Mouse (Mus musculus): Measurements from ENCODE around the gene Oaz1.
"Not testable (repeated sequence)": the region's sequence is repeated elsewhere in the genome, so short reads cannot be mapped to it uniquely, and the experiment has no call there.

The Oaz1 gene

DNA sequence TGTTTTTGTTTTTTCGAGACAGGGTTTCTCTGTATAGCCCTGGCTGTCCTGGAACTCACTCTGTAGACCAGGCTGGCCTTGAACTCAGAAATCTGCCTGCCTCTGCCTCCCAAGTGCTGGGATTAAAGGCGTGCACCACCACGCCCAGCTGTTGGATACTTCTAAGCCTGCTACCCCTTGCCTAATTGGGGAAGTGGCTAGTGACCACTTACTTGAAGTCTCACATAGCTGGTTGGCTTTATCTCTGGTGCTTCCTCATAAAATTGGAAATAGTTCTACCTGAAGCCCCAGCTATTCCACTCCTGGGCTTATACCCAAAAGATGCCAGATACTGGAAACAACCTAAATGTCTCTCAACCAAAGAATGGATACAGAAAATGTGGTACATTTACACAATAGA lies 10.2 kb upstream of the Oaz1 start:
- in situ Hi-C loops (cut with MboI; ENCODE audit: low pct_unique_long_range_greater_than_20kb in 1 of 2, low sequenced_read_pairs in 2 of 2, unreplicated experiment in 1 of 2): not testable (repeated sequence)

GRCm38 (mm10) chr10:80817164-80817563 lies 9.3 kb upstream of the Oaz1 start:
- in situ Hi-C loops (cut with MboI; ENCODE audit: low pct_unique_long_range_greater_than_20kb in 1 of 2, low sequenced_read_pairs in 2 of 2, unreplicated experiment in 1 of 2): no loop called here

DNA sequence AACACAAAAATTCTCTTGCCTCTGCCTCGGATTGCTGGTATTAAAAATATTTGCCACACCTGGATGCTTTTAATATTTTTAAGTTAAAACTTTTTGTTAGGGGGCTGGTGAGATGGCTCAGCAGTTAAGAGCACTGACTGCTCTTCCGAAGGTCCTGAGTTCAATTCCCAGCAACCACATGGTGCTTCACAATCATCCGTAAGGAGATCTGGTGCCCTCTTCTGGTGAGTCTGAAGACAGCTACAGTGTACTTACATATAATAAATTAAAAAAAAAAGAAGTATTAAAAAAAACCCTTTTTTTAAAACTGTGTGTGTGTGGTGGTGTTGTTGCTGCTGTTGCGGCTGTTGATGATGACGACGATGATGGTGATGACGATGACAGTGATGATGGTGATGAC lies 8.5 kb upstream of the Oaz1 start:
- in situ Hi-C loops (cut with MboI; ENCODE audit: low pct_unique_long_range_greater_than_20kb in 1 of 2, low sequenced_read_pairs in 2 of 2, unreplicated experiment in 1 of 2): not testable (repeated sequence)

GRCm38 (mm10) chr10:80818599-80819281 lies 7.7 kb upstream of the Oaz1 start:
- in situ Hi-C loops (cut with MboI; ENCODE audit: low pct_unique_long_range_greater_than_20kb in 1 of 2, low sequenced_read_pairs in 2 of 2, unreplicated experiment in 1 of 2): no loop called here

- in situ Hi-C loops (cut with MboI; ENCODE audit: low pct_unique_long_range_greater_than_20kb in 1 of 2, low sequenced_read_pairs in 2 of 2, unreplicated experiment in 1 of 2): no loop called here
Observed at GRCm38 (mm10) chr10:80819406-80819805, 7.0 kb upstream of the Oaz1 start.

DNA sequence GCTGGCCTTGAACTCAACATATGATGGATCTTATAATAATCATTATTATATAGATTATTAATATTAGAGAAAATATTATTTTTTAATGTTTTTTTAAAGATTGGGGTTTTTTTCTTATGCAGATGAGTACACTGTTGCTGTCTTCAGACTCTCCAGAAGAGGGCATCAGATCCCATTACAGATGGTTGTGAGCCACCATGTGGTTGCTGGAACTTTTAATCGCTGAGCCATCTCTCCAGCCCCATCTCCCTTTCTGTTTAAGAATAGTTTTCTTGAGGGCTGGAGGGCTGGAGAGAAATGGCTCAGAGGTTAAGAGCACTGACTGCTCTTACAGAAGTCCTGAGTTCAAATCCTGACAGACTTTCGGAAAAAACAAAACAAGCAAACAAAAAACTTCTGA lies 4.5 kb upstream of the Oaz1 start:
- in situ Hi-C loops (cut with MboI; ENCODE audit: low pct_unique_long_range_greater_than_20kb in 1 of 2, low sequenced_read_pairs in 2 of 2, unreplicated experiment in 1 of 2): loop anchor here (5.0 to 10.0 kb wide), 3 partner anchors 55 to 175 kb away; no protein-coding TSS in a partner anchor

GRCm38 (mm10) chr10:80822528-80822927 lies 3.9 kb upstream of the Oaz1 start:
- in situ Hi-C loops (cut with MboI; ENCODE audit: low pct_unique_long_range_greater_than_20kb in 1 of 2, low sequenced_read_pairs in 2 of 2, unreplicated experiment in 1 of 2): loop anchor here (5.0 to 10.0 kb wide), 3 partner anchors 55 to 175 kb away; no protein-coding TSS in a partner anchor

GRCm38 (mm10) chr10:80823316-80823715 lies 3.1 kb upstream of the Oaz1 start:
- in situ Hi-C loops (cut with MboI; ENCODE audit: low pct_unique_long_range_greater_than_20kb in 1 of 2, low sequenced_read_pairs in 2 of 2, unreplicated experiment in 1 of 2): loop anchor here (5.0 to 10.0 kb wide), 3 partner anchors 54 to 174 kb away; no protein-coding TSS in a partner anchor

DNA sequence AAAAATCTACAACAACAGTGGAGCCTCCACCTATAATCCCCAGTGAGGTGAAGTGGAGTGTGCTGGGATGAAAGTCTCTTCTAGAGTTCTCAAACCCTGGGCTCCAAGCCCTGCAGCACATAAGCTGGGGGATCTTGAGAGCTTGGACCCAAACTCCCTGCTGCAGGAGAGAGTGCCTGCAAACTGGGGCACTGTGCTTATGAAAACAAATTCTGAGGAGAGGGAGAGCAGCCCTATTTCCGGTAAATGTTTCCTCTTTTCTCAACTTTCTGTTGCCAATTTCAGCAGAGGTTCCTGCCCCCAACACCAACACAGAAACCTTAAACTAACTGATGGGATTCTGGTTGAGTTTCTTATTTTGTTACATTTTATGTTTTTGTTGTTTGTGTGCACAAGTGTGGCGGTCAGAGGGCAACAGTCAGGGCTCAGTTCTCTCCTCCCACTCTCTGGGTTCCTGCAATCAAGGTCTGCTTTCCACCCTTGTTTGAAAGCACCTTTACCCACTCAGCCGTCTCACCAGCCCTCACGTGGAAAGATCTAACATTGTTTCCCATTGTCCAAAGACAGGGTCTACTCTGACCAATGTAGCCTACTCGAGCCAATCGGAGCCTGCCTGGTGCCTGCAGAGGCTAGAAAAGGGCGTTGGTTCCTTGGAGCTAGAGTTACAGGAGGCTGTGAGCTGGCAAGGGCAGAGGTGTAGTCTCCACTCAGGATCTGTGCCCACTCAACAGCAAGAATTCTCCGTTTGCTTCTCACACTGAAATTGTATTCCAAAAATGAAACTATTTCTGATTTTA lies 2.4 kb upstream of the Oaz1 start:
- in situ Hi-C loops (cut with MboI; ENCODE audit: low pct_unique_long_range_greater_than_20kb in 1 of 2, low sequenced_read_pairs in 2 of 2, unreplicated experiment in 1 of 2): loop anchor here (5.0 to 10.0 kb wide), 3 partner anchors 53 to 173 kb away; no protein-coding TSS in a partner anchor

GRCm38 (mm10) chr10:80824827-80825226 lies 1.6 kb upstream of the Oaz1 start:
- in situ Hi-C loops (cut with MboI; ENCODE audit: low pct_unique_long_range_greater_than_20kb in 1 of 2, low sequenced_read_pairs in 2 of 2, unreplicated experiment in 1 of 2): loop anchor here (5.0 to 10.0 kb wide), 3 partner anchors 52 to 172 kb away; no protein-coding TSS in a partner anchor

DNA sequence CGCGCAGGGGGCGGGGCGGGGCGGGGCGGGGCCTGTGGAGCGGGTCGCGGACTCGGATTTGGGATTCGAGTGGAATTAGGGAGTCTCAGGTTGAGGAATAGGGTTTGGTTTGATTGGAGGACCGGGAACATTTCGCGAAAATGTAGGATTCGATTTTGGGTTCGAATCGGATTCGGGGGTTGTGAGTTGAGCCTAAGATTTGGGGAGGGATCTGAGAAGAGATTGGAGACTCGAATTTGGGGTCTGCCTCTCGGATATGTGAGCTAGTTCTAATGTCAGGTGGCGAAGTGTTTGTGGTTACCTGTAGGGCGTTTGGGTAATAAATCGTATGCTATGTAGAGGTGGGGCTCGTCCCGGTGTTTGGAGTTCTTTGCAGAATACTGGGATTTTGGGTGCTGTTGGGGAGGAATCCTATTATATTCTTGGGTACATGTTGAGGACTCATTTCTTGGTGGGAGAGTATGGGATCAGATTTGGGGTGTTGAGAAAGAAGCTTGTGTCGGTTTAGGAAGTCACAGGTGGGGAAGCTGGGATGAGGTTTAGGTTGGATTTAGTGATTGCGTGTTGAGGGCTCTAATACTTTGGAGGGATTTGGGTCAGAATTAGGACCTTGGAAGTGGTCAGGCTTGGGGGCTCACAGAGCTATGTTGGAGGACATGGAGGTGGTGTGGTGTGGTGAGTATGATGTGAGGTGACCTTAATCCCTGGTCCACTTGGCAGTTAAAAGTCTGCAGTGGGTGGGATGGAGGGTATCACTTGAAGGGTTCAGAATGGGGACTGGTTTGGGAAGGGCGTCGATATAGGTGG lies 810 bp downstream of the Oaz1 start:
- in situ Hi-C loops (cut with MboI; ENCODE audit: low pct_unique_long_range_greater_than_20kb in 1 of 2, low sequenced_read_pairs in 2 of 2, unreplicated experiment in 1 of 2): loop anchor here in 1 of 2 experiments (10.0 kb wide), 1 partner anchor 168 kb away; no protein-coding TSS in a partner anchor

GRCm38 (mm10) chr10:80827870-80828420 lies 1.5 kb downstream of the Oaz1 start:
- in situ Hi-C loops (cut with MboI; ENCODE audit: low pct_unique_long_range_greater_than_20kb in 1 of 2, low sequenced_read_pairs in 2 of 2, unreplicated experiment in 1 of 2): loop anchor here in 1 of 2 experiments (10.0 kb wide), 1 partner anchor 167 kb away; no protein-coding TSS in a partner anchor

- in situ Hi-C loops (cut with MboI; ENCODE audit: low pct_unique_long_range_greater_than_20kb in 1 of 2, low sequenced_read_pairs in 2 of 2, unreplicated experiment in 1 of 2): loop anchor here in 1 of 2 experiments (10.0 kb wide), 1 partner anchor 166 kb away; no protein-coding TSS in a partner anchor
Observed at GRCm38 (mm10) chr10:80828587-80828986, 2.1 kb downstream of the Oaz1 start.

GRCm38 (mm10) chr10:80829359-80830278 lies 3.2 kb downstream of the Oaz1 start:
- in situ Hi-C loops (cut with MboI; ENCODE audit: low pct_unique_long_range_greater_than_20kb in 1 of 2, low sequenced_read_pairs in 2 of 2, unreplicated experiment in 1 of 2): loop anchor here in 1 of 2 experiments (10.0 kb wide), 1 partner anchor 165 kb away; no protein-coding TSS in a partner anchor

- in situ Hi-C loops (cut with MboI; ENCODE audit: low pct_unique_long_range_greater_than_20kb in 1 of 2, low sequenced_read_pairs in 2 of 2, unreplicated experiment in 1 of 2): no loop called here
Observed at GRCm38 (mm10) chr10:80831136-80831535, 4.7 kb downstream of the Oaz1 start.

- in situ Hi-C loops (cut with MboI; ENCODE audit: low pct_unique_long_range_greater_than_20kb in 1 of 2, low sequenced_read_pairs in 2 of 2, unreplicated experiment in 1 of 2): no loop called here
Observed at GRCm38 (mm10) chr10:80832818-80833217, 6.4 kb downstream of the Oaz1 start.

GRCm38 (mm10) chr10:80835617-80836016 lies 9.2 kb downstream of the Oaz1 start:
- in situ Hi-C loops (cut with MboI; ENCODE audit: low pct_unique_long_range_greater_than_20kb in 1 of 2, low sequenced_read_pairs in 2 of 2, unreplicated experiment in 1 of 2): no loop called here
